Mouse (Mus musculus) naive thymus-derived CD4-positive, alpha-beta T cell, adult 2 months (primary cell): ENCODE results near the gene Tdrd6.
A peak's percentile ranks its signal among the peaks of the same experiment; 100 is the strongest.

ENCODE experiments used
- DNase-seq: peaks from one replicate; pipeline ENCODE4 v3.0.0-alpha.2; 2011; ENCODE audit warnings: low read depth

The Tdrd6 gene

DNA sequence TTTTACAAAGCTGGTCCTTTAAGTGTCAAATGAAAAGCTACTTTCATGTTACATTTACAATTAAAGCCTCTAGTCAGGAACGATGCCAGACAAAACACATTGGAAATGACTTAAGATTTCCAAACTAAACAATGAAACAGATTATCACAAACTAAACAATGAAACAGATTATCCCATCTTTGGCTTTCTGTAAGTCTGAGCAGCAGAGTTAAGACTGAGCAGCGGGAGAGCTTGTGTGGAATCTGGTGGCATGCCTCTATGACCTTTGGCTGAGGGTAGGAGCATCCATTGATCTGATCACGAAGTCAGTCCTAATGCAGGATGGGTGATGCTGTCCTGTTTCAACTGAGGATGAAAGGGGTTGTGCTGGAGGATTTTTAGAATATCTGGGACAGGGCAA, 17.9 kb downstream of the Tdrd6 start:
- no peak for DNase-seq

DNA sequence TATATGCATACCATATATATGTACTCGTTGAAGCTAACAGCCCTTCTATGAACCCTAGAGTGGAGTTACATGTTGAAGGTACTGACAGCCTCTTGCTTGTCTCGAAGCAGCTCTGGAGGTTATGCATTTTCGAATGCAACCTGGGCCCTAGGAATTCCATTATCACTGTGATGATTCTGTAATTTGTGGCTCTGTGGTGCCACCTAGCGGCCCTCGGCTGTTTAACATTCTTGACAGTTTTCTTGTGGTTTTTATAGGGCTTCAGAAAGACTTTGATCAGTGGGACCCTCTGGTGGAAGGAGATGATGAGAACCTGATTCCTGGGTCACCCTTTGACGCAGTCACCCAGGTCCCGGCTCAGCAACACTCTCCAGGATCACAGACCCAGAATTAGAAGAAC, 18.5 kb downstream of the Tdrd6 start:
- DNase-seq, result peak; percentile 56

DNA sequence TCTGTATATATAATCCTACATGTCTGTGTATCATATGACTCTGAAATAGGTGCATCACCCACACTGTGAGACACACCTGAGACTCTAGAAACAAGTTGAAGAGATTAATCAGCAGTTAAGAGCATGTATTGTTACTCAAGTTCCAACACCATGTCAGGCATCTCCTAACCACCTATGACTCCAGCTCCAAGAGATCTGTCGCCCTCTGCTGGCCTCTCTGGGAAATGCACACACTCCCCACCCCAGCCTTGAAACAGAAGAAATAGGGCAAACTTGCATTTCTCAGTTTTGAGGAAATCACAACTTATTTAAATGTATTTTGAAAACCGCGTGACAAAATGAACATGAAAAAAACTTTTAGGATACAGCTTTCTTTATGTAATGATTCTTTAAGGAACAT, 23.4 kb downstream of the Tdrd6 start:
- DNase-seq, result peak; percentile 61

DNA sequence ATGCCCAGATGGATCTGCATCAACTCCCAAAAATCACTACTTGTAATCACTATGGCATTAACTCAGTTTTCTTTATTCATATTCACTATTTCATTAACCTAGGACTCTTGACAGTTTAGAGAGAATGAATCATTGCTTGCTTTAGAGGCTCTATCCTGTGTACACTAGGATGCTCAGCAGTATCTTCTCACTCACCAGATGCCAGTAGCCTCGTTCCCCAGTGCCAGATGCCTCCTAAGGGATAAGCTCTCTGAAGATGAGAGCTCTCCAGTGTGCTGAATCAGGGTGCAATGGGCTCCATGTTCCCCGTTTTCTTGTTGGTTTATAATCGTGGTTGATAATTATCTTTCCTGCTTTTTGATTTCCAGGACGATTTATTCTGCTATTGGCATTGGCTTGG, 31.4 kb downstream of the Tdrd6 start:
- no peak for DNase-seq

DNA sequence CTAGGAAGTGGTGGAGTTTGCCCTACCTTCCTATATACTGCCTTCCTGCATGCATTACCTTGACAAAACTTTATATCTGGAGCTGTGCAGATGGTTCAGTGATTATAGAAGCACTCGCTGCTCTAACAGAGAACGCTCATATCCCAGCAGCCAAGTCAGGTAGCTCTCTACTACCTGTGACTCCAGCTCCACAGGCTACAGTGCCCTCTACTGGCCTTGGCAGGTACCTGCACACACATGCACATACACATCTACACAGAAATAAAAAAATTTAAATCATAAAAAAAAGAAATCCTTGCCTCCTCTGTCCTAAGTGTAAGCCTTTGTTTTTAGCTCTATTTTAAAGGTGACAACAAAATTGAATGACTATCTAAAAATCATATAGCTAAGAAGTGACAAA, 32.4 kb downstream of the Tdrd6 start:
- no peak for DNase-seq

DNA sequence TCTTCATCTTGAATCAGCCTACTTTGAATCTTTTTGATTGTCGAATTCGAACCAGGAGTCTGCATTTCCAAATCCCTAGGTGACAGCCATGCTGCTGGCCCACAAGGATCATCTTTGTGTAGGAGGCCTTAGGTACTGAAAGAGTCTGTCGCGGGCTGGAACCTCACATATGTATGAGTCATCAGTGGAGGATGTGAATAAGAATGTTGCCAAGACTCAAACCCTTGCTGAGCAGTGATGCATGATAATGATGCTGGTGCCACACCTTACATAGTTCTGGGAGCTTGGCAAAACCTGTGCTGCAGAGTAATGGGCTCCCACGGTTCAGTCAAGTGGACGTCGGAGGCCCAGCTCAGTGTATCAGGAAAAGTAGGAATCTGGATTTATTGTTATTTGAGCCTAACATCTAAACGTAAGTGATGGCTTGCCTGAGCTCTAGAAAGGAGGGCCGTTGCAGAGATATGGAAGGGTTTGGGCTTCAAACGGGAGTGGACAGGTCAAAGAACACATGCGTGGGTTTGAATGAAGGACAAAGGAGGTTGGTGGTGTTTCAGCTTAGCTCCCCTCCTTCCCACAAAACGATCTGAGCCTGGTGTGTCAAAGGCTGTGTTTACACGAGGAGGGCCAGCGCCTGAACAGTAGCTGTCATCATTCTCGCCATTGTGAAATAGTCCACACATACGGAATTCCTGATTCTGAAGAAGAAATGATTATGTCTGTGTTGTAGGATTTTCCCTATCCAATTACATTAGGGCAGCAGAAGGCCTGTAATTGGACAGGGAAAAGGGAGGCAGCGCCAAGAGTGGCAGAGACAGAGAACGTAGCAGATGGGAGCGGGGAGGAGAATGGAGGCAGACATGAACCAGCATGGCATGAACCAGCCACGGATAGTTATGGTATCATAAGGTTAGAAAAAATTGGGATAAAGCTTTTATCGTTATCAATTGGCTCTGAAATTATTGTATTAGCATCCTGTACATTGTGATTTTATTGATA, 37.5 kb downstream of the Tdrd6 start:
- no peak for DNase-seq

DNA sequence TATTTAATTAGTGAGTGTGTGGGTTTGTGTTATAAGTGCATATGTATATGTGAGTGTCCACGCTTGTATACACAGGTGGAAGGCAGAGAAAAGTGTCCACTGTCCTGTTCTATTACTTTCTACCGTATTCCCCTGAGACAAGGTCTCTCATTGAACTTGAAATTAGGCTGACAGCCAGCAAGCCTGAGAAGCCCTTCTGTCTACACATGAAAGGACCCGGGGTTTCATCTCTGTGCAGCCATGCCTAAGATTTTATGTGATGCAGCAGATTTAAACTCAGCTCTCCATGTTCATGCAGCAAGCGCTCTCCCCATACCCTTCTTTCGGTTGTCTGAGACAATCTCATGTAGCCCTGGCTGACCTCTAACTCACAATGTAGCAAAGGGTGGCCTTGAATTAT, 39.6 kb downstream of the Tdrd6 start:
- DNase-seq, result no peak

DNA sequence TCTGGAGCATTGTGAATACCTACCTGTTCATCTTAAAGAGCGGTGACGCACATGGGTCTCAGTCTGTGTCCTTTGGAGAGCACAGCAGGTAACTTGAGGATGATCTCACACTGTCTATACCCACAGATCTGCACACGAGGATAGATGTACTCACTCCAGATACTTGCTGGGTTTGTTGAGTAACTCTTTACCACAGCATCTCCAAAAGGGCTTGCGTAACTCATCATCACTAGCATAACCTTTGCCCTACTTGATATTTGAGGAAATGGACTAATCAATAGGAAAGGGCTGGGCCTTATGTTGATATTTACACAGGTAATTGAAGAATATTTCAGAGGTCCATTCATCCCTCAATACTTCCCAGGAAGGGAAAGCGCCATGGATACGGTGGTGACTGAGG, 40.3 kb downstream of the Tdrd6 start:
- DNase-seq, result no peak

DNA sequence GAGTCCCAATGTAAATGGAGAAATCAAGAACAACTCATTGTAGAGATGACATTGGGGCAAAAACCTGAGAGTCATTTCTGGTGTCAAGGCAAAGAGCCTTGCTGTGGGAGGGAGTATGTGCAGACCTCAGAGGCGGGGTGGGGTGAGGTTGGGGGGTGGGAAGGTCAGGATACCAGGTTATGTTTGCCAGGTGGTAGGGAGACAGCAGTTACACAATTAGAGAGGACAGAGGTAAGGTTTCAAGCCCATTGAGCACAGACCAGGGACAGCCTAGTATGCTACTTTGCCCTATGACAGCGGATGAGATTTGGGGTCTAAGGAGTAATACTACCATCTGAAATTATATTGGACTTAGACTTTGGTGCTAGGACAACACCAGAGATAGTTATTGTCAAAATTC, 42.8 kb downstream of the Tdrd6 start:
- no peak for DNase-seq

DNA sequence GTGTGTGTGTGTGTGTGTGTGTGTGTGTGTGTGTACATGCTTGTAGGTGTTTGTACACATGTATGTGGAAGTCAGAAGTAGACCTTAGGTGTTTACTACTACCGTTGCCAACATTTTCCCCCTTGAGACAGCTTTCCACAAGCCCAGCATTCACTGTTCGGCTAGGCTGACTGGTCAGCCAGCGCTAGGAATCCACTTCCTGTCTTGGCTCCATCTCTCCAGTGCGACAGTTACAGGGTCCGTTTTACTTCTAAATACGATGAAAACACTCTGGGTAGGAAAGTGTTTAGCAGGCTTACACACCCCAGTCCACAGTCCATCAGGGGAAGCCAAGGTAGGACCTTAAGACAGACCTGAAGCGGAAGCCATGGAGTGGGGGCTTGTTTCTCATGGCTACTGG, 45.3 kb downstream of the Tdrd6 start:
- no peak for DNase-seq

DNA sequence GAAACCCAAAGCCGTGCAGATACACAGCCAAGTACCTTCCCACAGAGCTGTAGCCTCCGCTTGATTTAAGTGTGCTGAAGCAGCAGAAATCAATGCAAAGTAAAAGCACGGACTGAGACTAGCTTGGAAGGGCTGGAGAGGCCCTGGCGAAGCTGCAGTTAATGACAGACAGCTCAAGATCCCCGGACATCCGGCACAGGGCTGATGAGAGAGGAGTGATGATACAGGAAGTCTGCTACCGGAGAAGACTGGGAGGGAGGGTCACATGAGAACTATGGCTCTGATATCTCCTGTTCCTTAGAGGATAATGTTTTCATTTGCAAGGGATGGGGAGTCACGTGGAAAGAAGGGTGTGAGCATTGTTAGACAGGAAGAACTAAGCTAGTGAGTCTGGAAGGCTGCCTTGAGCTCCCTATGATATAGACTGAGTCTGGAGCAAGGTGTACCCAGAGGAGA, 49.1 kb downstream of the Tdrd6 start:
- DNase-seq, result no peak

DNA sequence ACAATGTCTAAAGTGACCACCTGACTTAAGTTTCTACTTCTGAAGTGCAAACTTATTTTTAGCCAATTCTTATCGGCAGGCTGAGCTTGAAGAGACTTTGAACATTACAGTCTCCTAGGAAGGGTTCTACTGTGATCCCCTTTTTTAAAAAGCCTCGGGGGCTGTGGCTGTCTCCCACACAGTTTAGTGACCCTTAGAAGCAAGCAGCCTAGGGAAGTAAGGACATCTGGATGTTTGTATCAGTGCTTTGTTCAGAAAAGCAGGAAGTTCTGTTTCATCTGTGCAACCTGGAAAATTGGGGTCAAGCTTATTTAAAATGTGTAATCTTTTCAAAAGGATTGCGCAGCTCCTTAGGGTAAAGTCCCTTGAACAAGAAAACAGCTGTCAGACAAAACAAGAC, 49.6 kb downstream of the Tdrd6 start:
- no peak for DNase-seq

DNA sequence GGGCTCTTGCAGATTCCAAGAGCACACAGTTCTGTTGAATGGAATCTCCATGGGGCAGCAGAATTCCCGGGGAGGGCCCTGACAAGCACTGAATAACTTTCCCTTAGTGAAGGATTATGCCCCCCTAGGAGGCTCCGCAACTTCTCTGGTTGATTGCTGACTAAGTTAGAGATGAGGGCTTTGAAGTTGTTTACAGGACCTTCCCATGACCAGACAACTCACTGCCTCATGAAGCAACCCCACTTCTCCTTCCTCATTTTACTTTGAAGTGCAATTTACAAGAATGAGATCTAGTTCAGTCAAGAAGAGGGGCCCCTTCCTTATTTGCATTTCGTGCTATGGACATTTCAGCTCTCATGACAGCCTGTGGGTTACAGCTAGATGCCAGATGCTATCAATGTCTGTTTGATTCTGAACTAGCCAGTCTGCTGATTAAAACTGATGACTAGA, 56.5 kb downstream of the Tdrd6 start:
- DNase-seq, result no peak

DNA sequence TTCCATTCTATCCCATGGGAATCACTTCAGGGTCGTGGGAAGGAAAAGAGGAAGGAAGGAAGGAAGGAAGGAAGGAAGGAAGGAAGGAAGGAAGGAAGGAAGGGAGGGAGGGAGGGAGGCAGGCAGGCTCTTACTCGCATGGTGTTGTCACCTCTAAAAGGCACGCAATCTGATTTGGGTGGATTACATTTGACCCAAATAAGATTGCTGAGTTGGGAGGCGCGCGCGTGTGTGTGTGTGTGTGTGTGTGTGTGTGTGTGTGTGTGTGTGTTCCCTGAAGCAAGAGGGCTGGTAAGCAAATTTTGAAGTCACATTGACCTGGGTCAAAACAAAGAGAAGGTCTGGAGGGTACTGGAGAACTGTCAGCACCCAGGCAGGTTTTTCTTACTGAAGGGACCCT, 60.8 kb downstream of the Tdrd6 start:
- DNase-seq, result no peak

DNA sequence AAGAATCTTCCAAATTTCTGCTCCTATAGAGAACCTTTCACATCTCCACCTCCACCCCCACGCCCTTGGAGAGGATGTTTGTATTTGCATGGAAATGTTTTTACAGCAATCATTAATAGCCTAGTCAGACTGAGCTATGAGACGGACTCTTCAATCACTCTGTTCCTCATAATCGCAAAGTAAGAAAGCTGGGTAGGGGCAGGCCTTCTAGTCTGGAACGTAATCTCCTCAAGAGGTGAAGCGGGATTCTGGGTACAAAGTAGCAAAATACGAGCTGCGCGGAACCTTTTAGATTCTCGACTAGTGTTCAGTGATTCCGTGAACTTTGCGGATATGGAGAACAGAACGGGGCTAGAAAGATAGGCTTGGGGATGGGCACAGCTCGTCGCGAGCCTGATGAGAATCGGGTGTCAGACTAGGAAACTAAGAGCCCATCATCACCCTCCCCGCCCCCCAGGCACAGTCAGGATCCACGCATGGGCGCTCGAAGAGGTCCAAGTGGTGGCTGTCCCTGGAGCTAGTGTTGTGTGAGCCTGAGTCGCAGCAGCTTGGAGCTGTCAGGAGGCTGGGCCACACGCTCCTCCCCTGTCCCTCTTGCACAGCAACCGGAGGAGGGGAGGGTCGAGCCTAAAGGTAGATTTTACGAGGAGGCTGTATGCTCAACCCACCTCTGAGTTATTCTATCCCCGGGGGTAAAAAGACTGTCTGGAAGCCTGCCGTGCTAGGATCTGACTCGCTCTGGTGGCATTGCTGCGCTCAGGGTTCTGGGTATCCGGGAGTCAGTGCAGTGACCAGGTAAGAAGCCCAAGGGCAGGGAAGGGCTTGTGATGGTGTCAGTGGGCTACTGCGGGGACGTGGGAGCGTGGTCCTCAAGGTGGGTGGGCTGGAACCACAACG, 61.9 kb downstream of the Tdrd6 start, which contains the start of gene Pla2g7:
Gene Pla2g7, plus strand, starts transcription at position 107 of the 897 bp plus-strand sequence.
- no peak for DNase-seq

DNA sequence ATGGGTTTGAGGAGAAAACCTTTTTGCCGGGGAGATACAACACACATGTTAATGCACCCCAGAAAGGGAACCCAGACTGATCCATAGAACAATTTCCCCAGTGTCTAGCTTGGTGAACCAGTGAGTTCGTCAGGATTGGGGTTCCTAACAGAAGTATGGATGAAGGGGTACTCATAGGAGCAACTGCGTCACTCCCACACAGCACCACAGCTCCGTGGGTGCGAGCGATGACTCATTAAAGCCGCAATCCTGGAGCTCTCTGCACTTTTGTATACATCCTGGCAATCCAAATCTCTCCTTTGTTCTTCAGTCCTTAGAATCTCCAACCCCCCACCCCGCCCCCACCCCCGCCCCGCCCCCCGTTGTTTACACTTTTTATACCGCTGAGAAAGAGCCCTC, 62.5 kb downstream of the Tdrd6 start:
- DNase-seq, result no peak
